Mouse (Mus musculus): Measurements from ENCODE around the gene Il3ra. TPM values are rescaled to one million over a fixed set of nuclear protein-coding genes. Genes with fewer than 3 reads are reported as not detected.
A peak's percentile ranks its signal among the peaks of the same experiment; 100 is the strongest.

The Il3ra gene
- polyA plus RNA-seq, 1 experiment from 2014 or later: 5.0 TPM

- no peak overlapping the region for H3K4me3 ChIP-seq
- 0 out of 2 replicates have a peak, but pooled peaks cover 3% of the 10 kb centered on the region for H3K4me1 ChIP-seq
- H3K9me3 ChIP-seq: peaks cover 68% of the 10 kb centered on the region
- WGBS: 94% methylated on average over 29 of the region's 29 CpGs
- peaks cover 55% of the 10 kb centered on the region for H3K36me3 ChIP-seq
- no peak for DNase-seq (ENCODE audit: low spot score)
- no peaks in the 10 kb centered on the region for H3K27me3 ChIP-seq (ENCODE audit: insufficient read depth, poor library complexity, severe bottlenecking)
- H3K27ac ChIP-seq: no peak overlapping the region
Observed at GRCm38 (mm10) chr14:14350263-14351147, 4.4 kb downstream of the Il3ra start.

- peaks cover 73% of the 10 kb centered on the region for H3K9me3 ChIP-seq
- no peak overlapping the region for H3K27ac ChIP-seq
- peaks cover 56% of the 10 kb centered on the region for H3K36me3 ChIP-seq
- WGBS: 96% methylated on average over 7 of the region's 7 CpGs
- 0 out of 2 replicates have a peak, but pooled peaks cover 3% of the 10 kb centered on the region for H3K4me1 ChIP-seq
- no peak overlapping the region for H3K4me3 ChIP-seq
- H3K27me3 ChIP-seq (ENCODE audit: insufficient read depth, poor library complexity, severe bottlenecking): no peaks in the 10 kb centered on the region
- DNase-seq (ENCODE audit: low spot score): no peak
Observed at GRCm38 (mm10) chr14:14351148-14351455, 5.0 kb downstream of the Il3ra start.

GRCm38 (mm10) chr14:14351721-14352590 is 5.9 kb downstream of the Il3ra start:
- Histone ChIP-seq H3K4me1 (no peaks in the 10 kb centered on the region), H3K27ac (no peak overlapping the region), H3K9me3 (peaks cover 69% of the 10 kb centered on the region), H3K4me3 (no peak overlapping the region), H3K27me3 (ENCODE audit: insufficient read depth, poor library complexity, severe bottlenecking) (no peaks in the 10 kb centered on the region), H3K36me3 (peaks cover 55% of the 10 kb centered on the region)
- no peak for DNase-seq (ENCODE audit: low spot score)
- 93% methylated on average over 9 of the region's 9 CpGs for WGBS

- no peaks in the 10 kb centered on the region for H3K27me3 ChIP-seq (ENCODE audit: insufficient read depth, poor library complexity, severe bottlenecking)
- no peaks in the 10 kb centered on the region for H3K4me1 ChIP-seq
- WGBS: 82% methylated on average over 6 of the region's 6 CpGs
- H3K36me3 ChIP-seq: peaks cover 51% of the 10 kb centered on the region
- H3K4me3 ChIP-seq: no peak overlapping the region
- no peak for DNase-seq (ENCODE audit: low spot score)
- H3K27ac ChIP-seq: no peak overlapping the region
- peaks cover 62% of the 10 kb centered on the region for H3K9me3 ChIP-seq
Observed at GRCm38 (mm10) chr14:14352606-14353005, 6.5 kb downstream of the Il3ra start.

- peaks cover 45% of the 10 kb centered on the region for H3K36me3 ChIP-seq
- H3K27me3 ChIP-seq (ENCODE audit: insufficient read depth, poor library complexity, severe bottlenecking): no peaks in the 10 kb centered on the region
- H3K9me3 ChIP-seq: peaks cover 59% of the 10 kb centered on the region
- WGBS: 90% methylated on average over 7 of the region's 7 CpGs
- DNase-seq (ENCODE audit: low spot score): no peak
- no peak overlapping the region for H3K4me3 ChIP-seq
- no peaks in the 10 kb centered on the region for H3K4me1 ChIP-seq
- H3K27ac ChIP-seq: no peak overlapping the region
Observed at GRCm38 (mm10) chr14:14353081-14353732, 7.1 kb downstream of the Il3ra start.

- H3K4me1 ChIP-seq: no peaks in the 10 kb centered on the region
- WGBS: 88% methylated on average over 8 of the region's 8 CpGs
- no peak for DNase-seq (ENCODE audit: low spot score)
- H3K9me3 ChIP-seq: peaks cover 54% of the 10 kb centered on the region
- H3K27ac ChIP-seq: no peak overlapping the region
- H3K27me3 ChIP-seq (ENCODE audit: insufficient read depth, poor library complexity, severe bottlenecking): no peaks in the 10 kb centered on the region
- peaks cover 41% of the 10 kb centered on the region for H3K36me3 ChIP-seq
- H3K4me3 ChIP-seq: no peak overlapping the region
Observed at GRCm38 (mm10) chr14:14353740-14354510, 7.8 kb downstream of the Il3ra start.

- Histone ChIP-seq H3K4me1 (no peaks in the 10 kb centered on the region), H3K27me3 (ENCODE audit: insufficient read depth, poor library complexity, severe bottlenecking) (no peaks in the 10 kb centered on the region), H3K36me3 (peaks cover 33% of the 10 kb centered on the region), H3K27ac (no peak overlapping the region), H3K4me3 (no peak overlapping the region; the same call in 1 of the 2 replicates), H3K9me3 (peaks cover 46% of the 10 kb centered on the region)
- 94% methylated on average over 13 of the region's 13 CpGs for WGBS
- no peak for DNase-seq (ENCODE audit: low spot score)
Observed at GRCm38 (mm10) chr14:14354511-14355359, 8.7 kb downstream of the Il3ra start.

GRCm38 (mm10) chr14:14355360-14355646 is 9.2 kb downstream of the Il3ra start:
- no peaks in the 10 kb centered on the region for H3K27me3 ChIP-seq (ENCODE audit: insufficient read depth, poor library complexity, severe bottlenecking)

GRCm38 (mm10) chr14:14395535-14395934 is 49.5 kb downstream of the Il3ra start:
- Histone ChIP-seq H3K27ac (no peak overlapping the region), H3K4me3 (no peak overlapping the region), H3K4me1 (no peaks in the 10 kb centered on the region), H3K36me3 (no peaks in the 10 kb centered on the region), H3K27me3 (ENCODE audit: insufficient read depth, poor library complexity, severe bottlenecking) (no peaks in the 10 kb centered on the region), H3K9me3 (no peaks in the 10 kb centered on the region)
- no peak for DNase-seq (ENCODE audit: low spot score)
- 83% methylated on average over 1 of the region's 1 CpGs for WGBS

More at GRCm38 (mm10) chr14:14355360-14355646, 9.2 kb downstream of the Il3ra start:
- H3K4me1 ChIP-seq: no peaks in the 10 kb centered on the region
- peak; percentile 73 for DNase-seq (ENCODE audit: low spot score)
- no peak overlapping the region for H3K4me3 ChIP-seq
- peaks cover 27% of the 10 kb centered on the region for H3K36me3 ChIP-seq
- peaks cover 41% of the 10 kb centered on the region for H3K9me3 ChIP-seq
- WGBS: 93% methylated on average over 8 of the region's 8 CpGs
- H3K27ac ChIP-seq: no peak overlapping the region

- Histone ChIP-seq H3K36me3 (no peaks in the 10 kb centered on the region), H3K4me3 (no peak within 1 kb of the TSS), H3K9me3 (no peaks in the 10 kb centered on the region), H3K27me3 (ENCODE audit: insufficient read depth, poor library complexity, severe bottlenecking) (no peaks in the 10 kb centered on the region), H3K4me1 (no peaks in the 10 kb centered on the region), H3K27ac (no peak within 1 kb of the TSS)
- DNase-seq (ENCODE audit: low spot score): no peak
- 73% methylated on average over 2 of the region's 2 CpGs for WGBS
Observed at GRCm38 (mm10) chr14:14400998-14401397, 54.9 kb downstream of the Il3ra start, which contains the start of gene Olfr721-ps1. TSS of gene Olfr721-ps1 (plus strand) at chr14:14401298.

All from heart, embryonic 10.5 days (tissue).